Mouse (Mus musculus) limb, embryonic 14.5 days (tissue): Measurements from ENCODE around the gene Ccdc12. TPM values are rescaled to one million over a fixed set of nuclear protein-coding genes. Genes with fewer than 3 reads are reported as not detected.

Experiments used
- ATAC-seq: fragments of 200-750 bp; cut with Nextera tagmentation; 2 replicates; pipeline ENCODE4 v1.8.0; 2017; ENCODE audit warnings: low read depth, moderate number of reproducible peaks, moderate TSS enrichment; ENCODE audit not compliant: low FRiP score
- DNase-seq: peaks from one replicate; pipeline ENCODE4 v3.0.0-alpha.2; 2015; ENCODE audit warnings: low spot score
- H3K27ac ChIP-seq: fragments of 300-500 bp; sonication (generic); replicated peaks from 2 replicates; pipeline ENCODE4 v1.5.1; 2014; ENCODE audit warnings: low read depth, mild to moderate bottlenecking, low read length, moderate library complexity, mixed read lengths
- H3K27me3 ChIP-seq: fragments of 300-500 bp; sonication (generic); 2 replicates; pipeline ENCODE4 v1.6.1; 2014; ENCODE audit warnings: low read length, mixed read lengths; ENCODE audit not compliant: control insufficient read depth, insufficient read depth
- H3K36me3 ChIP-seq: fragments of 300-500 bp; sonication (generic); 2 replicates; pipeline ENCODE4 v1.6.1; 2014; ENCODE audit warnings: mild to moderate bottlenecking, low read length, moderate library complexity, mixed read lengths; ENCODE audit not compliant: control insufficient read depth, insufficient read depth
- H3K4me1 ChIP-seq: fragments of 300-500 bp; sonication (generic); 2 replicates; pipeline ENCODE4 v1.6.1; 2014; ENCODE audit warnings: antibody characterized with exemption, low read length, mixed read lengths; ENCODE audit not compliant: control insufficient read depth, insufficient read depth
- H3K4me2 ChIP-seq: fragments of 300-500 bp; sonication (generic); replicated peaks from 2 replicates; pipeline ENCODE4 v1.6.1; 2014; ENCODE audit warnings: low read depth, mild to moderate bottlenecking, low read length, moderate library complexity; ENCODE audit not compliant: severe bottlenecking
- H3K4me3 ChIP-seq: fragments of 300-500 bp; sonication (generic); replicated peaks from 2 replicates; pipeline ENCODE4 v1.5.1; 2014; ENCODE audit warnings: low read length
- H3K9ac ChIP-seq: fragments of 300-500 bp; sonication (generic); 2 replicates; pipeline ENCODE4 v1.6.1; 2014; ENCODE audit warnings: mild to moderate bottlenecking, low read depth, low read length, moderate library complexity; ENCODE audit not compliant: severe bottlenecking
- H3K9me3 ChIP-seq: fragments of 300-500 bp; sonication (generic); 2 replicates; pipeline ENCODE4 v1.6.1; 2016; ENCODE audit warnings: low read length; ENCODE audit not compliant: control insufficient read depth
- POLR2A ChIP-seq: fragments of 200-500 bp; IDR thresholded peaks from 2 replicates; pipeline ENCODE4 v1.8.0; 2012; ENCODE audit warnings: inconsistent platforms, mild to moderate bottlenecking, moderate library complexity, borderline replicate concordance; ENCODE audit not compliant: insufficient read depth, insufficient read length; ENCODE audit errors: extremely low read depth
- WGBS: fragments of 180-500 bp; shearing (Covaris S2); extraction: QIAGEN DNeasy Blood & Tissue Kit; methylation state at CpG from one replicate; pipeline ENCODE4 v1.1.7; 2014; 5-methylcytosine and 5-hydroxymethylcytosine counted together
- polyA plus RNA-seq, 2 experiments: library from polyadenylated mRNA; depleted of rRNA in 1 of 2; stranded (reverse) in 1 of 2; unstranded in 1 of 2; fragments of >200 nt; fragmentation: Nextera tagmentation in 1 of 2; extraction: Ambion mirVana in 1 of 2; gene quantifications; 2 replicates each; pipeline versions ENCODE4 v1.2.1 to v1.2.3; 2012 to 2014

The Ccdc12 gene
- polyA plus RNA-seq, 2 experiments, result 83.8 to 102 TPM

- DNase-seq (no peak), ATAC-seq (no peak)
- no peak overlapping the region for H3K4me3 ChIP-seq
- no peaks in the 10 kb centered on the region for H3K27me3 ChIP-seq
- H3K36me3 ChIP-seq, result no peaks in the 10 kb centered on the region
- 0 out of 2 replicates have a peak overlapping the region, but pooled peaks have one; percentile 38 for H3K27ac ChIP-seq
- TF ChIP-seq POLR2A, result no peak
- H3K9ac ChIP-seq, result no peak overlapping the region
- H3K9me3 ChIP-seq, result no peaks in the 10 kb centered on the region
- peaks cover 42% of the 10 kb centered on the region for H3K4me1 ChIP-seq
- H3K4me2 ChIP-seq, result no peak overlapping the region
- WGBS, result 14% methylated on average over 5 of the region's 5 CpGs
These were observed 89.9 kb downstream of the Ccdc12 start for GRCm38 (mm10) chr9:110746238-110746637.

- H3K9ac ChIP-seq, result no peak within 1 kb of the TSS
- ATAC-seq (no peak), DNase-seq (no peak)
- no peaks in the 10 kb centered on the region for H3K36me3 ChIP-seq
- peaks cover 47% of the 10 kb centered on the region for H3K4me1 ChIP-seq
- H3K9me3 ChIP-seq, result no peaks in the 10 kb centered on the region
- H3K27me3 ChIP-seq, result no peaks in the 10 kb centered on the region
- H3K27ac ChIP-seq, result peak within 1 kb of the TSS; percentile 38; the same call in 1 of the 2 replicates
- 25% methylated on average over 7 of the region's 7 CpGs for WGBS
- no peak within 1 kb of the TSS for H3K4me3 ChIP-seq
- 0 out of 2 replicates have a peak within 1 kb of the TSS, but pooled peaks have one; percentile 3 for H3K4me2 ChIP-seq
- no peak for TF ChIP-seq POLR2A
These were observed 90.7 kb downstream of the Ccdc12 start, which contains the start of gene Pth1r for GRCm38 (mm10) chr9:110746961-110747360. Gene Pth1r (minus strand): TSS chr9:110747145.

GRCm38 (mm10) chr9:110748451-110748850 lies 92.1 kb downstream of the Ccdc12 start:
- TF ChIP-seq POLR2A, result no peak
- WGBS, result 53% methylated on average over 2 of the region's 2 CpGs
- H3K4me3 ChIP-seq, result no peak overlapping the region
- DNase-seq (no peak), ATAC-seq (no peak)
- no peak overlapping the region for H3K4me2 ChIP-seq
- H3K36me3 ChIP-seq, result no peaks in the 10 kb centered on the region
- H3K27ac ChIP-seq, result no peak overlapping the region
- no peak overlapping the region for H3K9ac ChIP-seq
- H3K4me1 ChIP-seq, result peaks cover 55% of the 10 kb centered on the region
- H3K9me3 ChIP-seq, result no peaks in the 10 kb centered on the region
- no peaks in the 10 kb centered on the region for H3K27me3 ChIP-seq

GRCm38 (mm10) chr9:110750404-110751187 lies 94.3 kb downstream of the Ccdc12 start:
- DNase-seq (peak; percentile 63), ATAC-seq (peak; percentile 85)
- Histone ChIP-seq H3K27ac (peak overlapping the region; percentile 68), H3K4me1 (peaks cover 56% of the 10 kb centered on the region), H3K4me2 (peak overlapping the region; percentile 34), H3K4me3 (no peak overlapping the region), H3K9me3 (no peaks in the 10 kb centered on the region), H3K27me3 (no peaks in the 10 kb centered on the region), H3K9ac (no peak overlapping the region), H3K36me3 (no peaks in the 10 kb centered on the region)
- 5% methylated on average over 14 of the region's 14 CpGs for WGBS
- TF ChIP-seq POLR2A, result no peak

GRCm38 (mm10) chr9:110751412-110751811 lies 95.1 kb downstream of the Ccdc12 start:
- DNase-seq (no peak), ATAC-seq (no peak)
- Histone ChIP-seq H3K4me1 (peaks cover 49% of the 10 kb centered on the region), H3K36me3 (no peaks in the 10 kb centered on the region), H3K27ac (peak overlapping the region; percentile 68), H3K9ac (no peak overlapping the region), H3K9me3 (no peaks in the 10 kb centered on the region), H3K4me3 (no peak overlapping the region), H3K4me2 (peak overlapping the region; percentile 34), H3K27me3 (no peaks in the 10 kb centered on the region)
- 72% methylated on average over 5 of the region's 5 CpGs for WGBS
- no peak for TF ChIP-seq POLR2A
